Mouse (Mus musculus) lung, adult 2 months (tissue): ENCODE data around the gene Akr1a1.

ENCODE experiments used
- CTCF ChIP-seq: fragments of 200-500 bp; IDR thresholded peaks from 2 replicates; pipeline ENCODE4 v1.5.1; 2011; ENCODE audit warnings: mild to moderate bottlenecking, low read length, control low read depth; ENCODE audit not compliant: insufficient read depth
- POLR2A ChIP-seq: fragments of 200-500 bp; IDR thresholded peaks from 2 replicates; pipeline ENCODE4 v1.6.1; 2011; ENCODE audit warnings: low read depth, mild to moderate bottlenecking, control low read depth, low read length, borderline replicate concordance; ENCODE audit errors: extremely low read depth

- TF ChIP-seq POLR2A = no peak
- no peak for TF ChIP-seq CTCF
Observed at GRCm38 (mm10) chr4:116596379-116596778, 55.1 kb downstream of the Akr1a1 start, which contains the start of gene Ccdc17.
